Mouse (Mus musculus) right cerebral cortex, postnatal 10 days (tissue): ENCODE measurements at regions not wholly inside any gene's neighbourhood (a gene's known extent, or its start where the extent isn't known, plus 50 kb on each side); places are given as distances from the start of the nearest gene placed in this dataset.

ENCODE experiments used
- DNase-seq, 2 experiments: peaks; one replicate each; pipeline ENCODE4 v3.0.0; 2021; ENCODE audit warnings: low spot score in 2 of 2

DNA sequence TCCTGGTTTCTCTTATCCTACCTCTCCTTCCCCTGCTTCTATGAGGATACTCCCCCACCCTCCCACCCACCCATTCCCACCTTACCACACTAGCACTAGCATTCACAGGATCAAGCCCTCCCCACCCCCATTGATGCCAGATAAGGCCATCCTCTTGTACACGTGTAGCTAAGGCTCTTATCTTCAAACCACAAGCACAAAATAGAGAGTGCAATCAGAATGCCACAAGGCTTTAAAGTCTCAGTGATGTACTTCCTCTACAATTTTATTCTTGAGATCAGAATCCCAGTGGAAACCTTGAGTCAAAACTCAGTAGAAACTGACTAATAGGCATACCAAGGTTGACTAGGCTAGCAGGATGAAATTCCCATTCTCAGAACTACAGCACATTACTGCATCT, 348.4 kb downstream of the Speer2 start:
- no peak for DNase-seq

DNA sequence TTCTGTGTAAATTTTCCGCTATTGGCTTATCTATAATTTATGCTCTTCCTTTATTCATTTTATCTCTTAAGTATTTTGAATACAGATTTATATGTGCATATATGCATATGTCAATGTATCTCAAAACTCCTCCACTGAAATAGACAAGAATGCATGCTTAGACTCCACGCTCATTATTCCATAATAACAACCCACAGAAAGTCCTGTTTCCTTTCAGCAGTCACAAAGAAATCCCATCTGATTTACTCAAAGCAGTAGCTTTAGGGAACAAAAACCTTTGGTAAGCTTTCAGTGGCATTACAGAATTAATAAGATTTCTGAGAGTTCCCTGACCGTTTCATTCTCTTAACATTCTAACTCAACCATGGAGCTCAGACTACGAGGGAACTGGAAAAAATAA, 386.2 kb downstream of the Speer2 start:
- DNase-seq, result no peak

DNA sequence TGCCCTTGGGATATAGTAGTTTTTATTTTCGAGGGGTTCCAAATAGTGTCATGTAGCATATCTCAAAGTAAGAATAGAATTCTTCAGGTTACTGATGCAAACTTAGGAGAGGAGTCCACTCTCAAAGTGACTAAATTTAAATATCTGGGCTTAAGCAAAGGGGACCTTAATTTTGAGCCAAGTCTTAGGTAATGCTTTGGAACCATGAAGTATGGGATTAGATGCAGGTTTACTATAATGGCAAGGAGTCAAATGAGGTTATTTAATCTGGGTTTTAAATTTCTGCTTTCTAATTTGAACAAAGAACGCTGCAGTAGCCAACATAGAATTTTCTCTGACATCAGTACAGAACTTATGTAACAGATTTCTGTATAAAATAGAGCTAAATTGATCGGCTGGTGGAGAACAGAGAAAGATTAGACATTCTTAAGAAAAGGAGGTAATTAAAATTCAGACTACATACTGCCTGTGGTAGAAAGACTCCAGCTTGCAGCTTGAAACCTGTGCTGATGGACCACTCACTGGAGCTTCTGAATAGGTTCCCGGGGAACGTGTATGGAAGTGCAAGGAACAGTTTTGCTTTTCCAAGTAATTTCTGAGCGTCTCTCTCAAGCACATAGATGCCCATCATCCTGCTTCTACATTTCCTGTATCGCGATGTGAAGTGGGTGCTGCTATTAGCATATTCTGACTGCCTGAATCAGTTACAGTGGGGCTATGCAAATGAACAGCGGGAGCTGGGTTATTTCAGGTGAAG, 394.3 kb downstream of the Speer2 start:
- DNase-seq, result peak; percentile 63 to 83

DNA sequence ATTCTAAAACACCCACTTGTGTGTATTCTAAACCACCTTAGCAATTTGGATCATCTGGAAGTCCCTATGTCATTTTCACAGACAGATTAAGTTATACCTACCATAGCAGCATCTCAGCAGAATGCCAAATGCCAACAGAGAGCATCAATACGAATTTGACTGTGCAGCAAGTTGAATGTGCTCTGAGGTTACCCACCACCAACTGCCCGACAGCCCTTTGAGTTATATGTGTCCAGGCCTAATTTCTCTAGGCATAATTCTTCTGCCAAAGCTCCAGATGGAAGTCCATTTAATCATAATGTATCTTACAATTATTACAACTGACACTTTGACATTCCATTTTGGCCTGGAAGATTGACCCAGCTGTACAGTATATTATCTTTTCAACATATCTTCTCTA, 404.4 kb downstream of the Speer2 start:
- DNase-seq, result no peak

DNA sequence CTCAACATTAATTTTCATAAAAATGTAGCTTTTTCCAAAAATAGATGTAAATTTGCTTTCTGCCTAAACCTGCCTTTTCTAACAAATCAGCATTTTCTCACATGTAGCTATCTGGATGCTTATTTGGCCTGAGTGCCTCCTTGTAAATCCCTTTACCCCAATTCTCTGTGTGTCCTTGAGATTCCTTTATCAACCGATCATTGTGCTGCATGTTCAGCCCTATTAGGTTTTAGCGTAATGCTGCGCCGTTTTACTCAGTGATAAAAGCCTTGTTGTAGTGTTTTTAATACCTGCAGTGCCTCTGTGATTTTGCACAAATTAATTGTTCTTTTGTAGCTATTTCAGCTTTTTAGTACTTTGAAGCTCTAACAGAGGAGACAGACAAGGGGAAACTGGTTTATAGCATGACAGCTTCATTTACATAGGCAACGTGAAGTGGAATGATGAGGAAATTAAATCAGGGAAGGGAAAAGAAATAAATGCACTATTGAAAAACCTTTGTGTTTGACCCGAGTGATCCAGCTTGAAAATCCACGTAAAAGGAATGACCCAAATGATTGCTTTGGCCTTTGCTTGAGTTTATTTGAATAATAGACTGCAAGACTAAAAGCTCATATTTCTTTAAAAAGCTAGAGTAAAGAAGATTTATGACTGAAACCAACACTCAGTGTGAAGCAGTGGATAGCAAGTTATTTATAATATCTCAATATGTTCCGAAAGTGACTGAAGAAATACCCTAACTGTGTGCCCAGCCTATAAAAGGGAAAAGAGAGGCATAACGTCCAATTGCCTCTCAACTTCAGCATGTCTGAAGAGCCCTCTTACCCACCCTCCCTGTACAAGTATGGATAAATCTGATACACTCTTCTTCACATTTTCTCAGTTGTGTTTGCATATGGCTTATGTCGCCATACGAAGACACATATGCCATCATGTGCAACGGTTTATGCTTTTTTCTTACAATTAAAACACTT, 438.6 kb downstream of the Speer2 start:
- DNase-seq, result no peak
